Mouse (Mus musculus): ENCODE measurements around the gene Mrtfa. TPM values are rescaled to one million over a fixed set of nuclear protein-coding genes. Genes with fewer than 3 reads are reported as not detected.

Mrtfa gene
- polyA plus RNA-seq, 1 experiment: 18.4 TPM

GRCm38 (mm10) chr15:81141956-81142576 lies 48.5 kb downstream of the Mrtfa start:
- H3K9me3 ChIP-seq (replicated peaks; ENCODE audit: control insufficient read depth, insufficient read depth, low read length, poor library complexity, severe bottlenecking): no peaks in the 10 kb centered on the region
- H3K4me3 ChIP-seq (ENCODE audit: low read depth, low read length): no peak overlapping the region
- no peaks in the 10 kb centered on the region for H3K27me3 ChIP-seq (ENCODE audit: control insufficient read depth, insufficient read depth, low read length, poor library complexity, severe bottlenecking)
- TF ChIP-seq POLR2A (IDR thresholded peaks at IDR 0.05; ENCODE audit: insufficient read depth, low read length) (no peak), EP300 (IDR thresholded peaks at IDR 0.05; ENCODE audit: insufficient read depth, low read depth, low read length) (no peak), CTCF (IDR thresholded peaks at IDR 0.05; ENCODE audit: low read depth, low read length) (no peak)
- no peaks in the 10 kb centered on the region for H3K36me3 ChIP-seq (ENCODE audit: control insufficient read depth, insufficient read depth, low read length, poor library complexity, severe bottlenecking)
- no peak overlapping the region for H3K27ac ChIP-seq (ENCODE audit: insufficient read depth, low read length)
- no peak overlapping the region for H3K9ac ChIP-seq (ENCODE audit: low read depth, poor library complexity, severe bottlenecking)
- H3K4me1 ChIP-seq (ENCODE audit: control insufficient read depth, insufficient read depth, low read length): peaks cover 3% of the 10 kb centered on the region

GRCm38 (mm10) chr15:81140004-81140403 lies 50.6 kb downstream of the Mrtfa start:
- Histone ChIP-seq H3K4me1 (ENCODE audit: control insufficient read depth, insufficient read depth, low read length) (peaks cover 3% of the 10 kb centered on the region), H3K9ac (ENCODE audit: low read depth, poor library complexity, severe bottlenecking) (no peak overlapping the region), H3K36me3 (ENCODE audit: control insufficient read depth, insufficient read depth, low read length, poor library complexity, severe bottlenecking) (no peaks in the 10 kb centered on the region), H3K4me3 (ENCODE audit: low read depth, low read length) (no peak overlapping the region), H3K27ac (ENCODE audit: insufficient read depth, low read length) (no peak overlapping the region), H3K9me3 (replicated peaks; ENCODE audit: control insufficient read depth, insufficient read depth, low read length, poor library complexity, severe bottlenecking) (no peaks in the 10 kb centered on the region), H3K27me3 (ENCODE audit: control insufficient read depth, insufficient read depth, low read length, poor library complexity, severe bottlenecking) (no peaks in the 10 kb centered on the region)
- no peak for TF ChIP-seq CTCF (IDR thresholded peaks at IDR 0.05; ENCODE audit: low read depth, low read length)
- no peak for TF ChIP-seq EP300 (IDR thresholded peaks at IDR 0.05; ENCODE audit: insufficient read depth, low read depth, low read length)
- TF ChIP-seq POLR2A (IDR thresholded peaks at IDR 0.05; ENCODE audit: insufficient read depth, low read length): no peak

GRCm38 (mm10) chr15:81137298-81137697 lies 53.3 kb downstream of the Mrtfa start:
- Histone ChIP-seq H3K9me3 (replicated peaks; ENCODE audit: control insufficient read depth, insufficient read depth, low read length, poor library complexity, severe bottlenecking) (no peaks in the 10 kb centered on the region), H3K27ac (ENCODE audit: insufficient read depth, low read length) (peak overlapping the region; percentile 60), H3K4me3 (ENCODE audit: low read depth, low read length) (no peak overlapping the region), H3K4me1 (ENCODE audit: control insufficient read depth, insufficient read depth, low read length) (peaks cover 3% of the 10 kb centered on the region), H3K36me3 (ENCODE audit: control insufficient read depth, insufficient read depth, low read length, poor library complexity, severe bottlenecking) (no peaks in the 10 kb centered on the region), H3K27me3 (ENCODE audit: control insufficient read depth, insufficient read depth, low read length, poor library complexity, severe bottlenecking) (no peaks in the 10 kb centered on the region), H3K9ac (ENCODE audit: low read depth, poor library complexity, severe bottlenecking) (no peak overlapping the region)
- no peak for TF ChIP-seq EP300 (IDR thresholded peaks at IDR 0.05; ENCODE audit: insufficient read depth, low read depth, low read length)
- no peak for TF ChIP-seq POLR2A (IDR thresholded peaks at IDR 0.05; ENCODE audit: insufficient read depth, low read length)
- TF ChIP-seq CTCF (IDR thresholded peaks at IDR 0.05; ENCODE audit: low read depth, low read length): no peak

- Histone ChIP-seq H3K4me3 (ENCODE audit: low read depth, low read length) (no peak overlapping the region), H3K27me3 (ENCODE audit: control insufficient read depth, insufficient read depth, low read length, poor library complexity, severe bottlenecking) (no peaks in the 10 kb centered on the region), H3K36me3 (ENCODE audit: control insufficient read depth, insufficient read depth, low read length, poor library complexity, severe bottlenecking) (no peaks in the 10 kb centered on the region), H3K9me3 (replicated peaks; ENCODE audit: control insufficient read depth, insufficient read depth, low read length, poor library complexity, severe bottlenecking) (no peaks in the 10 kb centered on the region), H3K4me1 (ENCODE audit: control insufficient read depth, insufficient read depth, low read length) (peaks cover 3% of the 10 kb centered on the region), H3K27ac (ENCODE audit: insufficient read depth, low read length) (no peak overlapping the region), H3K9ac (ENCODE audit: low read depth, poor library complexity, severe bottlenecking) (no peak overlapping the region)
- no peak for TF ChIP-seq CTCF (IDR thresholded peaks at IDR 0.05; ENCODE audit: low read depth, low read length)
- TF ChIP-seq EP300 (IDR thresholded peaks at IDR 0.05; ENCODE audit: insufficient read depth, low read depth, low read length): no peak
- TF ChIP-seq POLR2A (IDR thresholded peaks at IDR 0.05; ENCODE audit: insufficient read depth, low read length): no peak
These were observed 56.8 kb downstream of the Mrtfa start for GRCm38 (mm10) chr15:81133781-81134180.

GRCm38 (mm10) chr15:81131152-81131551 lies 59.4 kb downstream of the Mrtfa start:
- no peak overlapping the region for H3K27ac ChIP-seq (ENCODE audit: insufficient read depth, low read length)
- H3K4me3 ChIP-seq (ENCODE audit: low read depth, low read length): no peak overlapping the region
- H3K9ac ChIP-seq (ENCODE audit: low read depth, poor library complexity, severe bottlenecking): no peak overlapping the region
- peaks cover 4% of the 10 kb centered on the region; the same call in 1 of the 2 replicates for H3K9me3 ChIP-seq (replicated peaks; ENCODE audit: control insufficient read depth, insufficient read depth, low read length, poor library complexity, severe bottlenecking)
- H3K36me3 ChIP-seq (ENCODE audit: control insufficient read depth, insufficient read depth, low read length, poor library complexity, severe bottlenecking): no peaks in the 10 kb centered on the region
- no peak for TF ChIP-seq EP300 (IDR thresholded peaks at IDR 0.05; ENCODE audit: insufficient read depth, low read depth, low read length)
- no peak for TF ChIP-seq CTCF (IDR thresholded peaks at IDR 0.05; ENCODE audit: low read depth, low read length)
- no peaks in the 10 kb centered on the region for H3K4me1 ChIP-seq (ENCODE audit: control insufficient read depth, insufficient read depth, low read length)
- no peaks in the 10 kb centered on the region for H3K27me3 ChIP-seq (ENCODE audit: control insufficient read depth, insufficient read depth, low read length, poor library complexity, severe bottlenecking)

GRCm38 (mm10) chr15:81129970-81130369 lies 60.6 kb downstream of the Mrtfa start:
- no peak overlapping the region for H3K4me3 ChIP-seq (ENCODE audit: low read depth, low read length)
- TF ChIP-seq EP300 (IDR thresholded peaks at IDR 0.05; ENCODE audit: insufficient read depth, low read depth, low read length) (no peak), CTCF (IDR thresholded peaks at IDR 0.05; ENCODE audit: low read depth, low read length) (no peak), POLR2A (IDR thresholded peaks at IDR 0.05; ENCODE audit: insufficient read depth, low read length) (no peak)
- H3K9ac ChIP-seq (ENCODE audit: low read depth, poor library complexity, severe bottlenecking): no peak overlapping the region
- H3K36me3 ChIP-seq (ENCODE audit: control insufficient read depth, insufficient read depth, low read length, poor library complexity, severe bottlenecking): no peaks in the 10 kb centered on the region
- no peaks in the 10 kb centered on the region for H3K27me3 ChIP-seq (ENCODE audit: control insufficient read depth, insufficient read depth, low read length, poor library complexity, severe bottlenecking)
- H3K4me1 ChIP-seq (ENCODE audit: control insufficient read depth, insufficient read depth, low read length): no peaks in the 10 kb centered on the region
- no peak overlapping the region for H3K27ac ChIP-seq (ENCODE audit: insufficient read depth, low read length)
- H3K9me3 ChIP-seq (replicated peaks; ENCODE audit: control insufficient read depth, insufficient read depth, low read length, poor library complexity, severe bottlenecking): peaks cover 4% of the 10 kb centered on the region; the same call in 1 of the 2 replicates

Data from ES-Bruce4 (cell line).